Mouse (Mus musculus) liver, embryonic 14.5 days (tissue): ENCODE measurements at regions not wholly inside any gene's neighbourhood (a gene's known extent, or its start where the extent isn't known, plus 50 kb on each side); places are given as distances from the start of the nearest gene placed in this dataset.

ENCODE experiments used
- ATAC-seq: fragments of 200-750 bp; cut with Nextera tagmentation; 2 replicates; pipeline ENCODE4 v1.8.0; 2017; ENCODE audit warnings: moderate number of reproducible peaks, mild to moderate bottlenecking, moderate library complexity; ENCODE audit not compliant: insufficient read depth
- DNase-seq, 3 experiments: peaks; one replicate each; pipeline ENCODE4 v3.0.0-alpha.2; 2012 to 2013; ENCODE audit warnings: low read depth in 3 of 3, low spot score in 3 of 3
- H3K27ac ChIP-seq: fragments of 300-500 bp; sonication (generic); 2 replicates; pipeline ENCODE4 v1.5.1; 2014; ENCODE audit warnings: moderate library complexity, mild to moderate bottlenecking, control low read depth, inconsistent platforms
- H3K27me3 ChIP-seq: fragments of 300-500 bp; sonication (generic); 2 replicates; pipeline ENCODE4 v1.6.1; 2014; ENCODE audit warnings: mild to moderate bottlenecking, low read length, moderate library complexity; ENCODE audit not compliant: control insufficient read depth, insufficient read depth
- H3K36me3 ChIP-seq: fragments of 300-500 bp; sonication (generic); replicated peaks from 2 replicates; pipeline ENCODE4 v1.6.1; 2014; ENCODE audit warnings: low read depth; ENCODE audit not compliant: control insufficient read depth, insufficient read depth
- H3K4me1 ChIP-seq, 2 experiments: fragments of 200-500 bp in 1 of 2; fragments of 300-500 bp in 1 of 2; sonication (generic) in 1 of 2; replicated peaks; 2 replicates each; pipeline ENCODE4 v1.6.1; 2012 to 2014; ENCODE audit warnings: antibody characterized with exemption in 1 of 2, inconsistent platforms in 1 of 2, low read length in 1 of 2; ENCODE audit not compliant: control insufficient read depth in 2 of 2, insufficient read depth in 2 of 2
- H3K4me2 ChIP-seq: fragments of 300-500 bp; sonication (generic); 2 replicates; pipeline ENCODE4 v1.6.1; 2014; ENCODE audit warnings: low read depth, mild to moderate bottlenecking, control low read depth, moderate library complexity
- H3K4me3 ChIP-seq, 2 experiments: fragments of 200-500 bp in 1 of 2; fragments of 300-500 bp in 1 of 2; sonication (generic) in 1 of 2; 2 replicates each; pipeline ENCODE4 v1.5.1; 2012 to 2014; ENCODE audit warnings: low read depth in 2 of 2, low read length in 2 of 2, mild to moderate bottlenecking in 2 of 2, control low read depth in 1 of 2, inconsistent platforms in 1 of 2, moderate library complexity in 1 of 2; ENCODE audit not compliant: insufficient read depth in 1 of 2
- H3K9ac ChIP-seq: fragments of 300-500 bp; sonication (generic); replicated peaks from 2 replicates; pipeline ENCODE4 v1.6.1; 2014; ENCODE audit warnings: mild to moderate bottlenecking, control low read depth, moderate library complexity
- H3K9me3 ChIP-seq: fragments of 300-500 bp; sonication (generic); 2 replicates; pipeline ENCODE4 v1.6.1; 2016; ENCODE audit warnings: low read length, mixed read lengths; ENCODE audit not compliant: control insufficient read depth
- CTCF ChIP-seq: IDR thresholded peaks from 2 replicates; pipeline ENCODE4 v1.5.1; 2016; ENCODE audit warnings: antibody characterized with exemption, low read depth, control low read depth
- EP300 ChIP-seq: IDR thresholded peaks from 2 replicates; pipeline ENCODE4 v1.6.1; 2016; ENCODE audit warnings: antibody characterized with exemption, low read depth
- WGBS: fragments of 180-500 bp; shearing (Covaris S2); extraction: QIAGEN DNeasy Blood & Tissue Kit; methylation state at CpG from one replicate; pipeline ENCODE4 v1.1.7; 2014; ENCODE audit not compliant: insufficient replicate concordance; 5-methylcytosine and 5-hydroxymethylcytosine counted together

GRCm38 (mm10) chr10:95725910-95726309, 52.7 kb upstream of the Anapc15-ps start:
- Histone ChIP-seq H3K9me3 (no peaks in the 10 kb centered on the region), H3K27ac (no peak overlapping the region), H3K36me3 (no peaks in the 10 kb centered on the region), H3K4me3 (no peak overlapping the region), H3K4me2 (no peak overlapping the region), H3K27me3 (no peaks in the 10 kb centered on the region), H3K9ac (no peak overlapping the region), H3K4me1 (peaks cover 3 to 13% of the 10 kb centered on the region in 2 experiments; a peak in 3 of 4 replicates)
- ATAC-seq: no peak
- no peak for DNase-seq
- 64% methylated on average over 5 of the region's 5 CpGs for WGBS
- TF ChIP-seq CTCF: no peak
- no peak for TF ChIP-seq EP300

GRCm38 (mm10) chr10:95725349-95725748, 52.1 kb upstream of the Anapc15-ps start:
- WGBS: 65% methylated on average over 5 of the region's 5 CpGs
- Histone ChIP-seq H3K4me3 (no peak overlapping the region), H3K4me2 (no peak overlapping the region), H3K9ac (no peak overlapping the region), H3K9me3 (no peaks in the 10 kb centered on the region), H3K27ac (no peak overlapping the region), H3K36me3 (no peaks in the 10 kb centered on the region), H3K27me3 (no peaks in the 10 kb centered on the region), H3K4me1 (peaks cover 5 to 19% of the 10 kb centered on the region in 2 experiments)
- DNase-seq: no peak
- ATAC-seq: no peak
- TF ChIP-seq EP300 (no peak), CTCF (no peak)
